In genomic region chr11:25301130-25301529, GRCm38 (mm10) we compare ENCODE assay signal across 7 mouse cellular contexts.
DNase-seq lines count a peak whose midpoint lies in the region; ATAC-seq lines count a peak whose summit lies in the region.

No protein-coding gene starts in this region.

- intact Hi-C loops in heart, postnatal 36 days (cut with DNase I), result loop anchor here (2.0 to 10.0 kb wide), 3 partner anchors 884 to 1256 kb away; no protein-coding TSS in a partner anchor

- peak; percentile 78 for DNase-seq in ES-CJ7 (ENCODE audit: low read depth, low spot score)
- peak; percentile 59 for DNase-seq in adrenal gland, adult 2 months
- peak; percentile 54 for DNase-seq in embryo, embryonic 11.5 days (ENCODE audit: low read depth, low spot score)
- peak; percentile 38 to 52 for DNase-seq in heart, postnatal 36 days
- DNase-seq in layer of hippocampus, postnatal 14 days (ENCODE audit: low spot score in 2 of 2), result peak; percentile 40 to 71
- DNase-seq in spleen, adult 18-20 months, result peak; percentile 24 to 69

- ATAC-seq in megakaryocyte progenitor cell, adult 5-6 weeks (replicated peaks; ENCODE audit: poor library complexity), result peak; percentile 100

Comparison
In these comparisons a context has a peak if more than half of its experiments do, and no peak if none do; other contexts are left out.
1. Peak in every context shown above with its lines: DNase-seq and ATAC-seq.